ENCODE assay signal across 8 mouse cellular contexts in genomic region chr2:32534733-32535471, GRCm38 (mm10). TPM values are rescaled to one million over a fixed set of nuclear protein-coding genes. Genes with fewer than 3 reads are reported as not detected.
DNase-seq lines count a peak whose midpoint lies in the region; ATAC-seq lines count a peak whose summit lies in the region.

Gene Fam102a, plus strand, starts transcription at chr2:32535332.

- H3K4me3 ChIP-seq in hindbrain, embryonic 10.5 days, result peak within 1 kb of the TSS; percentile 75

- WGBS in hindbrain, embryonic 10.5 days, result under 1% methylated on average over 67 of the region's 67 CpGs

- H3K36me3 ChIP-seq in hindbrain, embryonic 10.5 days, result no peaks in the 10 kb centered on the region

- H3K9me3 ChIP-seq in hindbrain, embryonic 10.5 days, result no peaks in the 10 kb centered on the region

- H3K27ac ChIP-seq in hindbrain, embryonic 10.5 days, result peak within 1 kb of the TSS; percentile 94

- ATAC-seq in frontal cortex, adult (ENCODE audit: low TSS enrichment), result peak; percentile 87

- no peaks in the 10 kb centered on the region for H3K27me3 ChIP-seq in hindbrain, embryonic 10.5 days (ENCODE audit: insufficient read depth, poor library complexity, severe bottlenecking)

- peak; percentile 80 for DNase-seq in MEL-GATA-1-ER (ENCODE audit: extremely low read depth, low read depth)
- DNase-seq in cerebellum, adult 8-10 months, result peak; percentile 99
- DNase-seq in hindbrain, embryonic 10.5 days (ENCODE audit: low spot score), result peak; percentile 100
- DNase-seq in layer of hippocampus, postnatal 10 days (ENCODE audit: low spot score in 2 of 2), result peak; percentile 99 to 100
- peak; percentile 100 for DNase-seq in lung, postnatal 10 days
- DNase-seq in ovary, postnatal 36 days (ENCODE audit: low spot score), result peak; percentile 99
- peak; percentile 99 for DNase-seq in thymus, postnatal 25 days

- peaks cover 71% of the 10 kb centered on the region for H3K4me1 ChIP-seq in hindbrain, embryonic 10.5 days (replicated peaks)

RNA-seq across cellular contexts. Expression of gene Fam102a, which starts in this region (rescaled TPM):
- polyA plus RNA-seq in hindbrain, embryonic 10.5 days (2016; fragmentation: Nextera tagmentation; extraction: Ambion mirVana), result 10.9 and 11.0 TPM in 2 replicates
- 10 to 100 TPM; 34.8 to 38.0 TPM for total RNA-seq in layer of hippocampus, postnatal 10 days (2021)

Comparison
In these comparisons a context has a peak if more than half of its experiments do, and no peak if none do; other contexts are left out.
1. Peak in every context shown above with its lines: DNase-seq, ATAC-seq, H3K4me3 ChIP-seq and H3K27ac ChIP-seq.